Mouse (Mus musculus): ENCODE measurements around the gene Brd2.

DNA sequence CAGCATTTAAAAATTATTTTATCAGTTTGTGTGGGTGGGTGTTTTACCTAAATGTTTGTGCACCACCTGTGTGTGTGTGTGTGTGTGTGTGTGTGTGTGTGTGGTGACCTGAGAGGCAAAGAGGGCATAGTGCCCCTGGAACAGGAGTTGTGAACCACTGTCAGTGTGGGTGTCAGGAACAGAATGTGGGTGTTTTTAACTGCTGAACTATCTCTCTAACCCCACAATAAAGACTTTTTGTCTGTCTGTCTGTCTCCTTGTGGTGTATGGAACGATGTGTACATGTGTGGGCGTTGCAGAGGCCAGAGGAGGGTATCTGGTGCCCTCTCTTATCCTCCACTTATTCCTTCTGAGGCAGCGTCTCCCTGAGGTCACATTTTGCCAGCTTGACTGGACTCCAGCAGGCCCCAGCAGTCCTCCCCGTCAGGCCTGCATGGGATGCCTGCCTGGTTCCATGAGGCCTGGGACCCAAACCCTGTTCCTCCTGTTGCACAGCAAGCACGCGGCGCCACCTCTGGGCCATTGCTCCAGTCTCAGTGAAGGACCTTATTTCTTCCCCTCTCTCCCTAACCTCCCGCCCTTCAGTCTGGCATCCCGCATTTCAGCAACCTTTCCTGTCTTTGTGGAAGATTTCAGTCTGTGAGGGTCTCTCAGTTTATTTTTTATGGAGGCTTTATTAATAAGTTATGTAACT lies 41.9 kb upstream of the Brd2 start:
- no peak for TF ChIP-seq FLI1 (IDR thresholded peaks at IDR 0.05; ENCODE audit: low read length)
- no peak for TF ChIP-seq GATA1 (IDR thresholded peaks at IDR 0.05; ENCODE audit: borderline replicate concordance, low read length)
